Mouse (Mus musculus) heart, adult 9 months (tissue): ENCODE data around the gene Gbx2.

Experiments
- DNase-seq, 2 experiments: peaks; one replicate each; pipeline ENCODE4 v3.0.0; 2022; ENCODE audit warnings: low spot score in 2 of 2

The Gbx2 gene

GRCm38 (mm10) chr1:89912392-89912791 lies 18.6 kb downstream of the Gbx2 start:
- DNase-seq: no peak

GRCm38 (mm10) chr1:89909796-89910195 lies 21.2 kb downstream of the Gbx2 start:
- no peak for DNase-seq

GRCm38 (mm10) chr1:89902641-89903040 lies 28.3 kb downstream of the Gbx2 start:
- DNase-seq: no peak

GRCm38 (mm10) chr1:89902236-89902635 lies 28.7 kb downstream of the Gbx2 start:
- no peak for DNase-seq

GRCm38 (mm10) chr1:89901381-89901780 lies 29.6 kb downstream of the Gbx2 start:
- DNase-seq: no peak

GRCm38 (mm10) chr1:89899761-89900445 lies 31.1 kb downstream of the Gbx2 start:
- no peak for DNase-seq

- DNase-seq: no peak
Observed at GRCm38 (mm10) chr1:89899036-89899435, 31.9 kb downstream of the Gbx2 start.

- DNase-seq: no peak
Observed at GRCm38 (mm10) chr1:89895801-89896200, 35.2 kb downstream of the Gbx2 start.

GRCm38 (mm10) chr1:89892281-89892680 lies 38.7 kb downstream of the Gbx2 start:
- DNase-seq: no peak

GRCm38 (mm10) chr1:89891400-89891799 lies 39.6 kb downstream of the Gbx2 start:
- no peak for DNase-seq

GRCm38 (mm10) chr1:89885696-89886095 lies 45.3 kb downstream of the Gbx2 start:
- no peak for DNase-seq

- no peak for DNase-seq
Observed at GRCm38 (mm10) chr1:89884335-89884734, 46.6 kb downstream of the Gbx2 start.

- no peak for DNase-seq
Observed at GRCm38 (mm10) chr1:89880834-89881233, 50.1 kb downstream of the Gbx2 start.

- no peak for DNase-seq
Observed at GRCm38 (mm10) chr1:89880193-89880592, 50.8 kb downstream of the Gbx2 start.

GRCm38 (mm10) chr1:89878496-89878895 lies 52.5 kb downstream of the Gbx2 start:
- no peak for DNase-seq
